Mouse (Mus musculus): Measurements from ENCODE around the gene Xrcc1.

DNA sequence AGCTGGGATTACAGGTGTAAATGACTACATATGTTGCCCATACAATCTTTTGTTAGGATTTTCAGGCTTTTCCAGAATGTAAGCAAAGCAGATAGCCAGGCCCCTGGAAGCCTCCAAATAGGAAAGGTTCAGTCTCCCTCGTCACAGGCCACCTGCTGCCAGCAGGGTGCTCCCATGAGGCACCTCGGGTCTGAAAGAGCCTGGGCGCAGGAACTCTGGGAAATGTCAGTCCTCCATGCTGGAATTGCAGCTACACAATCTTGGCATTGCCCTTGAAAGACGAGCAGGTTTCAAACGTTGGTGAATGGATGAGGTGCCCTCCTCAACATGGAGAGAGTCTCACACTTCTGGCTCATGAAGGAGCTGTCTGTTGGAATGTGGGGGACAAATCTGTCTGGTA, 7.9 kb upstream of the Xrcc1 start:
- TF ChIP-seq ZKSCAN1 (IDR thresholded peaks at IDR 0.05; ENCODE audit: borderline replicate concordance, low read depth, low read length) (no peak), JUND (conservative IDR thresholded peaks at IDR 0.05; ENCODE audit: low read depth, low read length) (no peak), SMC3 (IDR thresholded peaks at IDR 0.05; ENCODE audit: low read depth, low read length) (peak; percentile 23; the same call in 1 of the 2 replicates)
